Mouse (Mus musculus): ENCODE results near the gene Strc. TPM values are rescaled to one million over a fixed set of nuclear protein-coding genes. Genes with fewer than 3 reads are reported as not detected.

The Strc gene
- polyA plus RNA-seq, 1 experiment from 2014 or later = 0.03 TPM

DNA sequence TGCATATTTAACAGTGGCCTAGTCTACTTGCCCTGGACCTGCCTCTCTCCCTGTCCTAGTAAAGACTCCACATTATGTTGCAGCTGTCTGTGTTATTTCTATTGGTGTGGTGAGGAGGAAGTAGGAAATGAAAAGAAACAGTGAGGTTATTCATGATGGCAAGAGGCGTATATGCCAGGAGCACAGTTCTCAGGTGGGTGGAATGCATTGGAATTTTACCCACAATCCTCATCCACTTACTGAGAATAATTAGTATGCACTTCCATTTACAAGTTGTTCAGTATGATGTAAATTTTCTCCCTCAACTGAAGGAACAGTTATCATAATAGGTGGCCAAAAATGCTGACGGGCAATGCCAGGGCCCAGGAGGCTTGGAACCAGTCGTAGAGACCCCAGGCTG is 23.3 kb downstream of the Strc start:
- Histone ChIP-seq H3K4me1 (ENCODE audit: control insufficient read depth, insufficient read depth, low read depth, low read length) (peaks cover 4% of the 10 kb centered on the region; the same call in 1 of the 2 replicates), H3K27me3 (replicated peaks; ENCODE audit: control insufficient read depth, insufficient read depth, low read length) (no peaks in the 10 kb centered on the region), H3K36me3 (ENCODE audit: control insufficient read depth, insufficient read depth, low read length) (0 out of 2 replicates have a peak, but pooled peaks cover 3% of the 10 kb centered on the region), H3K4me3 (ENCODE audit: low read length) (no peak overlapping the region), H3K9me3 (ENCODE audit: control insufficient read depth, low read length) (no peaks in the 10 kb centered on the region), H3K27ac (ENCODE audit: low read depth, low read length) (no peak overlapping the region), H3K4me2 (ENCODE audit: low read length) (no peak overlapping the region), H3K9ac (ENCODE audit: low read depth, low read length) (no peak overlapping the region)
- ATAC-seq = no peak
- WGBS = 89% methylated on average over 3 of the region's 3 CpGs

- 51% methylated on average over 4 of the region's 4 CpGs for WGBS
These were observed 27.5 kb downstream of the Strc start for GRCm38 (mm10) chr2:121359461-121359860.

GRCm38 (mm10) chr2:121358381-121358780 is 28.6 kb downstream of the Strc start:
- Histone ChIP-seq H3K27ac (ENCODE audit: low read depth, low read length) (peak overlapping the region; percentile 90), H3K4me3 (ENCODE audit: low read length) (peak overlapping the region; percentile 54), H3K27me3 (replicated peaks; ENCODE audit: control insufficient read depth, insufficient read depth, low read length) (peaks cover 5% of the 10 kb centered on the region), H3K9ac (ENCODE audit: low read depth, low read length) (peak overlapping the region; percentile 77), H3K4me1 (ENCODE audit: control insufficient read depth, insufficient read depth, low read depth, low read length) (peaks cover 17% of the 10 kb centered on the region), H3K4me2 (ENCODE audit: low read length) (peak overlapping the region; percentile 60), H3K9me3 (ENCODE audit: control insufficient read depth, low read length) (no peaks in the 10 kb centered on the region), H3K36me3 (ENCODE audit: control insufficient read depth, insufficient read depth, low read length) (no peaks in the 10 kb centered on the region)
- WGBS = under 1% methylated on average over 16 of the region's 16 CpGs
- ATAC-seq = peak; percentile 90

More at GRCm38 (mm10) chr2:121359461-121359860, 27.5 kb downstream of the Strc start:
- Histone ChIP-seq H3K9me3 (ENCODE audit: control insufficient read depth, low read length) (no peaks in the 10 kb centered on the region), H3K27me3 (replicated peaks; ENCODE audit: control insufficient read depth, insufficient read depth, low read length) (peaks cover 5% of the 10 kb centered on the region), H3K36me3 (ENCODE audit: control insufficient read depth, insufficient read depth, low read length) (0 out of 2 replicates have a peak, but pooled peaks cover under 1% of the 10 kb centered on the region), H3K4me3 (ENCODE audit: low read length) (peak overlapping the region; percentile 54), H3K27ac (ENCODE audit: low read depth, low read length) (no peak overlapping the region), H3K4me2 (ENCODE audit: low read length) (peak overlapping the region; percentile 60), H3K4me1 (ENCODE audit: control insufficient read depth, insufficient read depth, low read depth, low read length) (peaks cover 13% of the 10 kb centered on the region), H3K9ac (ENCODE audit: low read depth, low read length) (peak overlapping the region; percentile 77; the same call in 1 of the 2 replicates)
- no peak for ATAC-seq

GRCm38 (mm10) chr2:121357961-121358360 is 29.0 kb downstream of the Strc start:
- H3K27me3 ChIP-seq (replicated peaks; ENCODE audit: control insufficient read depth, insufficient read depth, low read length) = peaks cover 5% of the 10 kb centered on the region
- peaks cover 17% of the 10 kb centered on the region for H3K4me1 ChIP-seq (ENCODE audit: control insufficient read depth, insufficient read depth, low read depth, low read length)
- 3% methylated on average over 4 of the region's 4 CpGs for WGBS
- no peak for ATAC-seq
- peak overlapping the region; percentile 60 for H3K4me2 ChIP-seq (ENCODE audit: low read length)
- peak overlapping the region; percentile 77 for H3K9ac ChIP-seq (ENCODE audit: low read depth, low read length)
- H3K27ac ChIP-seq (ENCODE audit: low read depth, low read length) = peak overlapping the region; percentile 90
- no peaks in the 10 kb centered on the region for H3K36me3 ChIP-seq (ENCODE audit: control insufficient read depth, insufficient read depth, low read length)
- peak overlapping the region; percentile 54 for H3K4me3 ChIP-seq (ENCODE audit: low read length)
- H3K9me3 ChIP-seq (ENCODE audit: control insufficient read depth, low read length) = no peaks in the 10 kb centered on the region

GRCm38 (mm10) chr2:121357494-121357893 is 29.5 kb downstream of the Strc start, which contains the start of gene Ckmt1:
Gene Ckmt1, plus strand, starts transcription at chr2:121357714.
- peaks cover 5% of the 10 kb centered on the region for H3K27me3 ChIP-seq (replicated peaks; ENCODE audit: control insufficient read depth, insufficient read depth, low read length)

GRCm38 (mm10) chr2:121354820-121355592 is 32.0 kb downstream of the Strc start, which contains the start of gene Ppip5k1:
Gene Ppip5k1, minus strand, starts transcription at chr2:121355396.
- WGBS = under 1% methylated on average over 55 of the region's 58 CpGs
- H3K4me2 ChIP-seq (ENCODE audit: low read length) = peak within 1 kb of the TSS; percentile 85
- no peaks in the 10 kb centered on the region for H3K36me3 ChIP-seq (ENCODE audit: control insufficient read depth, insufficient read depth, low read length)
- H3K4me3 ChIP-seq (ENCODE audit: low read length) = peak within 1 kb of the TSS; percentile 78
- peak within 1 kb of the TSS; percentile 89 for H3K27ac ChIP-seq (ENCODE audit: low read depth, low read length)
- peak within 1 kb of the TSS; percentile 92 for H3K9ac ChIP-seq (ENCODE audit: low read depth, low read length)
- peak; percentile 96 for ATAC-seq
- H3K4me1 ChIP-seq (ENCODE audit: control insufficient read depth, insufficient read depth, low read depth, low read length) = peaks cover 17% of the 10 kb centered on the region
- peaks cover 5% of the 10 kb centered on the region for H3K27me3 ChIP-seq (replicated peaks; ENCODE audit: control insufficient read depth, insufficient read depth, low read length)
- no peaks in the 10 kb centered on the region for H3K9me3 ChIP-seq (ENCODE audit: control insufficient read depth, low read length)

More at GRCm38 (mm10) chr2:121357494-121357893, 29.5 kb downstream of the Strc start, which contains the start of gene Ckmt1:
- peak within 1 kb of the TSS; percentile 60 for H3K4me2 ChIP-seq (ENCODE audit: low read length)
- H3K36me3 ChIP-seq (ENCODE audit: control insufficient read depth, insufficient read depth, low read length) = no peaks in the 10 kb centered on the region
- H3K9me3 ChIP-seq (ENCODE audit: control insufficient read depth, low read length) = no peaks in the 10 kb centered on the region
- 66% methylated on average over 5 of the region's 5 CpGs for WGBS
- peak within 1 kb of the TSS; percentile 77 for H3K9ac ChIP-seq (ENCODE audit: low read depth, low read length)
- ATAC-seq = no peak
- H3K4me1 ChIP-seq (ENCODE audit: control insufficient read depth, insufficient read depth, low read depth, low read length) = peaks cover 17% of the 10 kb centered on the region
- H3K4me3 ChIP-seq (ENCODE audit: low read length) = peak within 1 kb of the TSS; percentile 54
- peak within 1 kb of the TSS; percentile 90 for H3K27ac ChIP-seq (ENCODE audit: low read depth, low read length)

GRCm38 (mm10) chr2:121354378-121354777 is 32.6 kb downstream of the Strc start:
- Histone ChIP-seq H3K9ac (ENCODE audit: low read depth, low read length) (peak overlapping the region; percentile 92), H3K9me3 (ENCODE audit: control insufficient read depth, low read length) (no peaks in the 10 kb centered on the region), H3K4me3 (ENCODE audit: low read length) (peak overlapping the region; percentile 78), H3K27ac (ENCODE audit: low read depth, low read length) (peak overlapping the region; percentile 89), H3K4me1 (ENCODE audit: control insufficient read depth, insufficient read depth, low read depth, low read length) (peaks cover 15% of the 10 kb centered on the region), H3K4me2 (ENCODE audit: low read length) (peak overlapping the region; percentile 85), H3K27me3 (replicated peaks; ENCODE audit: control insufficient read depth, insufficient read depth, low read length) (peaks cover 5% of the 10 kb centered on the region), H3K36me3 (ENCODE audit: control insufficient read depth, insufficient read depth, low read length) (no peaks in the 10 kb centered on the region; the same call in 1 of the 2 replicates)
- no peak for ATAC-seq
- WGBS = 4% methylated on average over 6 of the region's 6 CpGs

- Histone ChIP-seq H3K9me3 (ENCODE audit: control insufficient read depth, low read length) (no peaks in the 10 kb centered on the region), H3K4me2 (ENCODE audit: low read length) (no peak overlapping the region)
These were observed 33.8 kb downstream of the Strc start for GRCm38 (mm10) chr2:121353156-121353555.

GRCm38 (mm10) chr2:121339057-121339456 is 47.9 kb downstream of the Strc start:
- Histone ChIP-seq H3K9ac (ENCODE audit: low read depth, low read length) (no peak overlapping the region), H3K4me1 (ENCODE audit: control insufficient read depth, insufficient read depth, low read depth, low read length) (no peaks in the 10 kb centered on the region), H3K36me3 (ENCODE audit: control insufficient read depth, insufficient read depth, low read length) (peaks cover 7% of the 10 kb centered on the region; the same call in 1 of the 2 replicates), H3K4me3 (ENCODE audit: low read length) (no peak overlapping the region), H3K27me3 (replicated peaks; ENCODE audit: control insufficient read depth, insufficient read depth, low read length) (no peaks in the 10 kb centered on the region), H3K27ac (ENCODE audit: low read depth, low read length) (no peak overlapping the region), H3K9me3 (ENCODE audit: control insufficient read depth, low read length) (no peaks in the 10 kb centered on the region), H3K4me2 (ENCODE audit: low read length) (no peak overlapping the region)
- no peak for ATAC-seq

More at GRCm38 (mm10) chr2:121353156-121353555, 33.8 kb downstream of the Strc start:
- 68% methylated on average over 8 of the region's 8 CpGs for WGBS
- ATAC-seq = no peak
- Histone ChIP-seq H3K27ac (ENCODE audit: low read depth, low read length) (no peak overlapping the region), H3K4me3 (ENCODE audit: low read length) (no peak overlapping the region), H3K27me3 (replicated peaks; ENCODE audit: control insufficient read depth, insufficient read depth, low read length) (peaks cover 5% of the 10 kb centered on the region), H3K9ac (ENCODE audit: low read depth, low read length) (no peak overlapping the region), H3K36me3 (ENCODE audit: control insufficient read depth, insufficient read depth, low read length) (peaks cover 2% of the 10 kb centered on the region), H3K4me1 (ENCODE audit: control insufficient read depth, insufficient read depth, low read depth, low read length) (peaks cover 13% of the 10 kb centered on the region)

All from hindbrain, embryonic 16.5 days (tissue).